Mouse (Mus musculus): Measurements from ENCODE around the gene Tnfrsf12a.

GRCm38 (mm10) chr17:23719455-23719854 is 42.2 kb upstream of the Tnfrsf12a start:
- TF ChIP-seq POLR2A (IDR thresholded peaks at IDR 0.05; ENCODE audit: low read depth, low read length) (no peak), CTCF (conservative IDR thresholded peaks at IDR 0.05; ENCODE audit: insufficient read depth, insufficient read length, low read depth, low read length) (no peak)
